Mouse (Mus musculus) olfactory bulb, adult 2 months (tissue): ENCODE results near the gene Hspg2. TPM values are rescaled to one million over a fixed set of nuclear protein-coding genes. Genes with fewer than 3 reads are reported as not detected.

Experiments
- H3K27ac ChIP-seq: fragments of 200-500 bp; 2 replicates; pipeline ENCODE4 v1.5.1; 2012; ENCODE audit warnings: low read depth, low read length; ENCODE audit not compliant: insufficient read depth
- H3K4me1 ChIP-seq: fragments of 200-500 bp; 2 replicates; pipeline ENCODE4 v1.6.1; 2012; ENCODE audit warnings: low read length; ENCODE audit not compliant: control insufficient read depth, insufficient read depth
- H3K4me3 ChIP-seq: fragments of 200-500 bp; 2 replicates; pipeline ENCODE4 v1.5.1; 2012; ENCODE audit warnings: mild to moderate bottlenecking, low read depth, low read length, moderate library complexity; ENCODE audit not compliant: insufficient read depth
- CTCF ChIP-seq: fragments of 200-500 bp; IDR thresholded peaks from 2 replicates; pipeline ENCODE4 v1.5.1; 2012; ENCODE audit warnings: low read depth, mild to moderate bottlenecking, low read length, moderate library complexity; ENCODE audit not compliant: insufficient read depth
- POLR2A ChIP-seq: fragments of 200-500 bp; IDR thresholded peaks from 2 replicates; pipeline ENCODE4 v1.6.1; 2012; ENCODE audit warnings: mild to moderate bottlenecking, low read depth, low read length, moderate library complexity; ENCODE audit not compliant: insufficient read depth
- WGBS: fragments of 180-500 bp; shearing (Covaris S2); methylation state at CpG from one replicate; pipeline ENCODE4 v1.1.7; 2018; 5-methylcytosine and 5-hydroxymethylcytosine counted together
- polyA plus RNA-seq: library from polyadenylated mRNA; stranded (reverse); fragments of >200 nt; gene quantifications from 2 replicates; pipeline ENCODE4 v1.2.4, GENCODE M21; 2012; ENCODE audit warnings: low replicate concordance; ENCODE audit not compliant: missing spikeins, insufficient read depth, insufficient read length

Gene Hspg2
- polyA plus RNA-seq, 1 experiment: not detected

DNA sequence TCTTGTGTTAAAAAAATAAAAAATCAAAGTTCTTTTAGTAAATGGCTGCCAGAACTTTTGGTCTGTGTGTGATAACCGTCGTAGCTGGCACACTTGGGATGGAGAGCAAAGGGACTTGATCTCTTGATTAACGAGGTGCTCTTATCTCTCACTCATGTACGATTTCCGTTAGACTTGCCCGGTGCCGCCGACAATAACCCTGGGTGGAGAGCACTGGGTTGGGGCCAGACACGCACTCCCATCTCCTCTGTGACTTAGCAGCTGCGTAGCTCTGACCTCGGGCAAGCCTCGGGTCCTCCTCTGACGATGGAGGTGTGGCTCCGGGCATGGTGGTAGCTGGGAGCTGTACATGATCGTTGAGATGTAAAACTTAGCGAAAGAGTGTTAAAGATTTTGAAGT is 15.3 kb downstream of the Hspg2 start:
- 83% methylated on average over 16 of the region's 16 CpGs for WGBS
- peaks cover 32% of the 10 kb centered on the region for H3K4me1 ChIP-seq
- H3K4me3 ChIP-seq: no peak overlapping the region
- TF ChIP-seq POLR2A (no peak), CTCF (no peak)
- no peak overlapping the region for H3K27ac ChIP-seq

- WGBS: 61% methylated on average over 7 of the region's 7 CpGs
- Histone ChIP-seq H3K4me3 (no peak overlapping the region), H3K4me1 (peaks cover 36% of the 10 kb centered on the region), H3K27ac (no peak overlapping the region)
- TF ChIP-seq CTCF (no peak), POLR2A (no peak)
Measured at GRCm38 (mm10) chr4:137484586-137484985, 16.0 kb downstream of the Hspg2 start.

- TF ChIP-seq POLR2A (no peak), CTCF (no peak)
- peaks cover 37% of the 10 kb centered on the region for H3K4me1 ChIP-seq
- H3K27ac ChIP-seq: no peak overlapping the region
- WGBS: 67% methylated on average over 14 of the region's 14 CpGs
- H3K4me3 ChIP-seq: no peak overlapping the region
Measured at GRCm38 (mm10) chr4:137485258-137485960, 16.8 kb downstream of the Hspg2 start.

GRCm38 (mm10) chr4:137486081-137487014 is 17.8 kb downstream of the Hspg2 start:
- Histone ChIP-seq H3K4me1 (peaks cover 32% of the 10 kb centered on the region), H3K27ac (no peak overlapping the region), H3K4me3 (no peak overlapping the region)
- 76% methylated on average over 20 of the region's 20 CpGs for WGBS
- TF ChIP-seq POLR2A (no peak), CTCF (no peak)

- Histone ChIP-seq H3K27ac (no peak overlapping the region), H3K4me3 (no peak overlapping the region), H3K4me1 (peaks cover 29% of the 10 kb centered on the region)
- TF ChIP-seq POLR2A: no peak
- TF ChIP-seq CTCF: no peak
- 70% methylated on average over 10 of the region's 10 CpGs for WGBS
Measured at GRCm38 (mm10) chr4:137487286-137488000, 18.9 kb downstream of the Hspg2 start.

DNA sequence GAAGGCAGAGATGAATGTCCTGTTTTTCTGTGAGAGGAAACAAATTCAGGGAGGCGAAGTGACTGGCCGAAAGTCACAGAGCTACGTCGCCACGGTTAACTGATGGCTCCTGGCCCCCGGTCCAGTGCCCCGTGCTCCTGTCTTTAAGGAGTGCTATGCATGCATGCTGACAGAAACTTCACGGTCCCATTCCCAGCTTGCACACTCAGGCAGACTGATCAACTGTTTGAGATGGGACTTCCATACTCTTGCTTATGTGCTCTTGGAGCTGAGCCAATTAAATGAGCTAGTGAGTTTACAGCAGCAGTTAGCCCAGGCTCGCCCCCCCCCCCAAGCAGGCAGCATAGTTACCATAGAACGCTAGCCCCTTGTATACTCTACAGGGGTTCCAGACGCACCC is 19.5 kb downstream of the Hspg2 start:
- no peak overlapping the region for H3K27ac ChIP-seq
- TF ChIP-seq CTCF (no peak), POLR2A (no peak)
- no peak overlapping the region for H3K4me3 ChIP-seq
- peaks cover 29% of the 10 kb centered on the region for H3K4me1 ChIP-seq
- 77% methylated on average over 11 of the region's 11 CpGs for WGBS

DNA sequence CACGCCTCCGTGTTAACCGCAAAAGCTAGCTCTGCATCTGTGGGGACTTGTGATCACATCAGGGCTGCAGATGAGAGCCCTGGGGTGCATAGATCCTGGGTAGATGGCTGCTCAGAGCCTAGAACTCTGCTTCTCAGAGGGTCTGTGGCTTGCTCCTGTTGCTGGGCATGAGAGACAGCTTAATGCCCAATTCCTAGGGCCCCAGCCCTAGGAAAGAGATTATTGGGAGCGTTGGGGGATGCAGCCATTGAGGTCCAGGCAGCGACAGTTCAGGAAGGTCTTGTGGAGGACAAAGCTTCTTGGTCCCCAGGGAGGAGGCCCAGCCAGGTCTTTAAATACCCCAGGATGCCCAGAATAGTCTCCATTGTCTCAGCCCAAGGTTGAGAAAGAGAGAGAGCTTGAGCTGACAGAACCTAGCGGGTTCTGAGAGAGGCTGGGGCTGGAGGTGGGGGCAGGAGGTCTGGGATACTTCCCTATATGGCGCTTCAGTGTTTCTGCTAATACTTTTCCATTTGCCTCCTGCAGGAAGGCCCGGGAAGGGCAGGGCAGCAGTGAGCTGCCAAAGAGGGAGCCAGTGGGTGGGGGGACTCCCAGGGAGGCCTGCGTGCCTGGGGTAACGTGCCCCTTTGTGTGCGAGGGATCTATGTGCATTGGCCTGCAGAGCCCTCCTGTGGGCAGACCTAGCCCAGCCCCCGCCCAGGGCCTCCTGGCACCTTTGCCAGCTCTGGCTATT is 20.2 kb downstream of the Hspg2 start:
- peaks cover 29% of the 10 kb centered on the region for H3K4me1 ChIP-seq
- TF ChIP-seq CTCF (no peak; the same call in 1 of the 2 replicates), POLR2A (no peak)
- no peak overlapping the region for H3K27ac ChIP-seq
- 38% methylated on average over 12 of the region's 12 CpGs for WGBS
- H3K4me3 ChIP-seq: no peak overlapping the region

- no peak for TF ChIP-seq POLR2A
- no peak for TF ChIP-seq CTCF
- Histone ChIP-seq H3K4me3 (no peak overlapping the region), H3K4me1 (peaks cover 25% of the 10 kb centered on the region), H3K27ac (no peak overlapping the region)
- 85% methylated on average over 8 of the region's 8 CpGs for WGBS
Measured at GRCm38 (mm10) chr4:137489996-137490395, 21.4 kb downstream of the Hspg2 start.
